Mouse (Mus musculus) limb, embryonic 11.5 days (tissue): ENCODE data around the gene Errfi1. TPM values are rescaled to one million over a fixed set of nuclear protein-coding genes. Genes with fewer than 3 reads are reported as not detected.
A peak's percentile ranks its signal among the peaks of the same experiment; 100 is the strongest.

Experiments
- ATAC-seq: fragments of 200-750 bp; cut with Nextera tagmentation; 2 replicates; pipeline ENCODE4 v1.8.0; 2017; ENCODE audit warnings: low read depth; ENCODE audit not compliant: insufficient number of reproducible peaks, low FRiP score, low TSS enrichment
- DNase-seq: peaks from one replicate; pipeline ENCODE4 v3.0.0-alpha.2; 2015; ENCODE audit warnings: low spot score
- H3K27ac ChIP-seq: fragments of 300-500 bp; sonication (generic); replicated peaks from 2 replicates; pipeline ENCODE4 v1.5.1; 2014; ENCODE audit warnings: low read depth, mild to moderate bottlenecking, low read length
- H3K27me3 ChIP-seq: fragments of 300-500 bp; sonication (generic); 2 replicates; pipeline ENCODE4 v1.6.1; 2014; ENCODE audit warnings: mild to moderate bottlenecking, low read length, mixed read lengths; ENCODE audit not compliant: control insufficient read depth, insufficient read depth
- H3K36me3 ChIP-seq: fragments of 300-500 bp; sonication (generic); 2 replicates; pipeline ENCODE4 v1.6.1; 2014; ENCODE audit warnings: mild to moderate bottlenecking, low read length, moderate library complexity, mixed read lengths; ENCODE audit not compliant: control insufficient read depth, insufficient read depth
- H3K4me1 ChIP-seq: fragments of 300-500 bp; sonication (generic); 2 replicates; pipeline ENCODE4 v1.6.1; 2014; ENCODE audit warnings: low read length, mixed read lengths; ENCODE audit not compliant: control insufficient read depth, insufficient read depth
- H3K4me2 ChIP-seq: fragments of 300-500 bp; sonication (generic); 2 replicates; pipeline ENCODE4 v1.6.1; 2014; ENCODE audit warnings: low read depth, mild to moderate bottlenecking, moderate library complexity; ENCODE audit not compliant: severe bottlenecking
- H3K4me3 ChIP-seq: fragments of 300-500 bp; sonication (generic); 2 replicates; pipeline ENCODE4 v1.5.1; 2014; ENCODE audit warnings: low read depth, low read length
- H3K9ac ChIP-seq: fragments of 300-500 bp; sonication (generic); 2 replicates; pipeline ENCODE4 v1.6.1; 2014; ENCODE audit warnings: mild to moderate bottlenecking, low read length
- H3K9me3 ChIP-seq: fragments of 300-500 bp; sonication (generic); 2 replicates; pipeline ENCODE4 v1.6.1; 2016; ENCODE audit warnings: low read length; ENCODE audit not compliant: control insufficient read depth
- WGBS: fragments of 180-500 bp; shearing (Covaris S2); extraction: QIAGEN DNeasy Blood & Tissue Kit; methylation state at CpG from one replicate; pipeline ENCODE4 v1.1.7; 2014; 5-methylcytosine and 5-hydroxymethylcytosine counted together
- polyA plus RNA-seq: library from polyadenylated mRNA; unstranded; fragments of >200 nt; fragmentation: Nextera tagmentation; extraction: Ambion mirVana; gene quantifications from 2 replicates; pipeline ENCODE4 v1.2.1, GENCODE M21; 2014

Gene Errfi1
- polyA plus RNA-seq, 1 experiment from 2014 or later: 34.7 TPM

DNA sequence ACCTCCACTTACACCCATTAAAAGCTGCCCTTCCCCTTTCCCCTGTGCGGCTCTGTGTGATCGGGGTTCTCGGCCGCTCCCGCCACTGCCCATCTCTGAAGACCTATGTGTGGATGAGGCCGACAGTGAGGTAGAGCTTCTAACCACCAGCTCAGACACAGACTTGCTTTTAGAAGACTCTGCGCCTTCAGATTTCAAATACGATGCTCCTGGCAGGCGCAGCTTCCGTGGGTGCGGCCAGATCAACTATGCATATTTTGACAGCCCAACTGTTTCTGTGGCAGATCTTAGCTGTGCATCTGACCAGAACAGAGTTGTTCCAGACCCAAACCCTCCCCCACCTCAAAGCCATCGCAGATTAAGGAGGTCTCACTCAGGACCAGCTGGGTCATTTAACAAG, 12.8 kb downstream of the Errfi1 start:
- Histone ChIP-seq H3K9me3 (no peaks in the 10 kb centered on the region), H3K27me3 (no peaks in the 10 kb centered on the region), H3K4me1 (peaks cover 12% of the 10 kb centered on the region), H3K36me3 (peaks cover 9% of the 10 kb centered on the region), H3K9ac (no peak overlapping the region), H3K4me2 (no peak overlapping the region), H3K4me3 (no peak overlapping the region), H3K27ac (no peak overlapping the region)
- DNase-seq (no peak), ATAC-seq (no peak)
- 94% methylated on average over 11 of the region's 12 CpGs for WGBS

DNA sequence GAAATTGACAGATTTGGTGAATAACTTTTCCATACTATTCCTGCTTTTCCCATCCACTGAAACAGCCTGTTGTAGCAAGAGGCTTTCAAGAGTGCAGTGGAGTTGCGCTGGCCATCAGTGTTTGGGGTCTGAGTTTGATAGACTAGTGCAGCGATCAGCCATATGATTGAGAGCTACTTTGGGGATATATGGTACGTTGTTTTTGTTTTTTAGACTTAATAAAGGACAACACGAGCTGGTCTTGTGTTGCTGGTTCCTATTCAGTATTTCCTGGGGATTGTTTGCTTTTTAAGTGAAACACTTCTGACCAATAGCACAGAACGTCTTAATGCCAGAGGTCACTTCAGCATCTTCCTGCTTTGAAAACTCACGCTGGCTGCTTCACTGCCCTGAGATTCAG, 14.4 kb downstream of the Errfi1 start:
- H3K4me2 ChIP-seq: no peak overlapping the region
- DNase-seq (no peak), ATAC-seq (no peak)
- 88% methylated on average over 6 of the region's 6 CpGs for WGBS
- no peak overlapping the region for H3K9ac ChIP-seq
- H3K27me3 ChIP-seq: no peaks in the 10 kb centered on the region
- peaks cover 22% of the 10 kb centered on the region for H3K4me1 ChIP-seq
- H3K4me3 ChIP-seq: no peak overlapping the region
- H3K9me3 ChIP-seq: no peaks in the 10 kb centered on the region
- no peak overlapping the region for H3K27ac ChIP-seq
- H3K36me3 ChIP-seq: peaks cover 9% of the 10 kb centered on the region

- no peak for DNase-seq
- no peaks in the 10 kb centered on the region for H3K27me3 ChIP-seq
- H3K9ac ChIP-seq: no peak overlapping the region
- H3K36me3 ChIP-seq: peaks cover 9% of the 10 kb centered on the region
- no peaks in the 10 kb centered on the region for H3K9me3 ChIP-seq
- no peak overlapping the region for H3K27ac ChIP-seq
- no peak for ATAC-seq
- no peak overlapping the region for H3K4me2 ChIP-seq
- H3K4me3 ChIP-seq: no peak overlapping the region
- 83% methylated on average over 2 of the region's 2 CpGs for whole genome bisulfite sequencing
- H3K4me1 ChIP-seq: peaks cover 22% of the 10 kb centered on the region
Measured at GRCm38 (mm10) chr4:150868859-150869258, 15.1 kb downstream of the Errfi1 start.

DNA sequence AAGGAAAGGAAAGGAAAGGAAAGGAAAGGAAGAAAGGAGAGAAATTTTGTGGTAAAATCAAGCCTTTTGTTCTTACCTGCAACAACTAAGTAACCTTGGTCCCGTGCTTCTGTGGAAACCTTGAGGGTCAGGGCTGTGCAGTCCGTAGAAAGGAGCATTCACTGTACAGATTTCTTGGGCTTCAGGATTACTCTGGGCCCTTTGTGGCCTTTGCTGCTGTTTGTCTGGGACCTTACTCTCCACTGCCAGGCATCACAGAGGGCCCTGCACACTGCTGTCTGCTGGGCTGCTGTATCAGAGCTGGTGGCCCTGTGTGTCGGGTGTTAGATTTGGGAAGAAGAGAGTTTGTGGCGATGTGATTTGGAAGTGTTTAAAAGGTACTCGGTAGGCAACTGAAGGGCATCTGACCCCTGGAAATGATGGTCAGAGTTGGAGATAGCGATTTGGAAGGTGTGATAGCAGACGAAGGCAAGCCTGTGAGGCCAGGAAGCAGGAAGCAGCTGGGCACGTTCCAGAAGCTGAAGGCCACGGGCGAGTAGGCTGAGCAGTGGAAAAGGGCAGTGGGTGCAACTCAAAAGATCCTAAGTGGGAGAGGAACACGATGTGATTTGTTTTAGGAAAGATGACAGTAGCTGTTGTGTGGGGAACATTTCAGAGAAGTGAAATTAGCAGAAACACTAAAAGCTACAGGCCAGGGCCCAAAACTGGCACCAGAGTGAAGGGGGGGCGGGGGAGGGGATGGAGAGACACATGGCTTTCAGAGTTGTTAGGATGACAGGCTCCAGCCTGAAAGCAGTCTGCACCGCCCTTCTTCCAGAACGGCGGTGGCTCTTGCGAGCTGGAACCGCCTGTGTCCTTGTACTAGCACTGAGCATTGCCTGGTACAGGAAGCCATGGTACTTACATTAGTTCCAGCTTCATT, 15.8 kb downstream of the Errfi1 start:
- Histone ChIP-seq H3K4me3 (no peak overlapping the region), H3K9me3 (no peaks in the 10 kb centered on the region), H3K4me1 (peaks cover 22% of the 10 kb centered on the region), H3K27ac (no peak overlapping the region), H3K4me2 (no peak overlapping the region), H3K27me3 (no peaks in the 10 kb centered on the region), H3K9ac (no peak overlapping the region), H3K36me3 (peaks cover 9% of the 10 kb centered on the region)
- no peak for DNase-seq
- 74% methylated on average over 17 of the region's 17 CpGs for WGBS
- no peak for ATAC-seq

GRCm38 (mm10) chr4:150870963-150871391, 17.3 kb downstream of the Errfi1 start:
- peaks cover 22% of the 10 kb centered on the region for H3K4me1 ChIP-seq
- H3K9me3 ChIP-seq: no peaks in the 10 kb centered on the region
- H3K27ac ChIP-seq: no peak overlapping the region
- no peak overlapping the region for H3K9ac ChIP-seq
- H3K4me3 ChIP-seq: no peak overlapping the region
- no peaks in the 10 kb centered on the region for H3K27me3 ChIP-seq
- DNase-seq (no peak), ATAC-seq (no peak)
- peaks cover 9% of the 10 kb centered on the region for H3K36me3 ChIP-seq
- H3K4me2 ChIP-seq: no peak overlapping the region
- 87% methylated on average over 13 of the region's 13 CpGs for WGBS

DNA sequence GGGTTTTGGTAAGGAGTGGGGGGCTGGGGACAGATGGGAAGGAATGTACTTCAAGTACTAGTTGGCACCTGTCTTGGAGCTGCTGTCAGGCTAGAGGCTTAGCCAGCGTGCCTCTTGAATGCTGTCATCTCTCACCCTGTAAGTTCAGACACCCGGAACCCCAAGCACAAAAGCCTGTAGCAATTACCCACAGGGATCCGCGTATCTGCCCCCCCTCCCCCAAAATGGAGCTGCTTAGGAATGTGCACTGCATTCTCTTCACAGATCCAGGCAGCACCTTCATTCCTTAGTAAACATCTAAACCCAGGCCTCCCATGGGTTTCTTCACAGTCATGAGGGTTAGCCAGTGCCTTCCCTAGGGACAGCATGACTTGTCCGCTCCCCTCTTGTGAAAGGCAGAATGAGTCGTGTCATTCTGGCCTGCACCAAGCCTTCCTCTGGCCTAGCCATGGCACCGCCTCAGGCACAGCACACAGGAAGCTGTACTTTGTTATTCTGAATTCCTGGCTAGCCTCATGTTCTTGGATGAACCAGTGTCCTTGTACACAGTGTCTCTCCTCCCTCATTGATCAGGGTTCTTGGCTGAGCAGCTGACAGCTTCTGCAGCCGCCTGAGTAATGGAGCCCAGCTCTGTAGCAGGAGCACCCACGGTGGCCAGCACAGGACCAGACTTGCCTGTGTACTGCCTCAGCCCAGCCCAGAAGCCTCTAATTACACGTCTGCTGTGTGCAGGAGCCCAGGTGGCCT, 17.8 kb downstream of the Errfi1 start:
- no peaks in the 10 kb centered on the region for H3K27me3 ChIP-seq
- H3K4me1 ChIP-seq: peaks cover 22% of the 10 kb centered on the region
- DNase-seq (peak; percentile 45), ATAC-seq (peak; percentile 73; the same call in 1 of the 2 replicates)
- H3K27ac ChIP-seq: peak overlapping the region; percentile 44
- WGBS: 32% methylated on average over 10 of the region's 10 CpGs
- H3K9me3 ChIP-seq: no peaks in the 10 kb centered on the region
- no peak overlapping the region for H3K4me2 ChIP-seq
- H3K36me3 ChIP-seq: peaks cover 5% of the 10 kb centered on the region
- no peak overlapping the region for H3K4me3 ChIP-seq
- H3K9ac ChIP-seq: no peak overlapping the region

- Histone ChIP-seq H3K27me3 (no peaks in the 10 kb centered on the region), H3K9ac (no peak overlapping the region; the same call in 1 of the 2 replicates), H3K27ac (peak overlapping the region; percentile 44), H3K4me2 (no peak overlapping the region), H3K4me1 (peaks cover 22% of the 10 kb centered on the region), H3K36me3 (no peaks in the 10 kb centered on the region), H3K9me3 (no peaks in the 10 kb centered on the region), H3K4me3 (no peak overlapping the region)
- DNase-seq (no peak), ATAC-seq (peak; percentile 65; the same call in 1 of the 2 replicates)
- 27% methylated on average over 9 of the region's 9 CpGs for WGBS
Measured at GRCm38 (mm10) chr4:150872139-150872651, 18.5 kb downstream of the Errfi1 start.

DNA sequence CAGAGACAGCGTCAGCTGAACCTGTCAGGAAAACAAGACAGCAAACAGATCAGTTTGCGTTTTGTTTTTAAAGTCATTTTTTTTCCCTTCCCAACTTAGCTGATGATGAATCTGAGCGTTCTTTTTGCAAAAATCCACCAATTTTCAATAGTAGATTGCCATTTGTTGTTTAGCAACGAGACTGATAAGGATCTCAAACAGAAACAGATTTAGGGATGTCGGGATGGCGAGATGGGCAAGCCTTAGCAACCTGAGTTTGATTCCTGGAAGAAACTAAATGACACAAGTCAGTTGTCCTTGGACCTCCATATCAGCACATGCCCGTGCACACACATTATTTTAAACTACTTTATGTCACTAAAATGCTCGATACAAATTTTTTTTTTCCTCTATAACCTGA, 19.0 kb downstream of the Errfi1 start:
- WGBS: 74% methylated on average over 8 of the region's 8 CpGs
- Histone ChIP-seq H3K27ac (peak overlapping the region; percentile 44), H3K36me3 (no peaks in the 10 kb centered on the region), H3K4me2 (no peak overlapping the region), H3K27me3 (no peaks in the 10 kb centered on the region), H3K9me3 (no peaks in the 10 kb centered on the region), H3K9ac (no peak overlapping the region; the same call in 1 of the 2 replicates), H3K4me1 (peaks cover 22% of the 10 kb centered on the region), H3K4me3 (no peak overlapping the region)
- DNase-seq (no peak), ATAC-seq (no peak)
